Mouse (Mus musculus): Measurements from ENCODE around the gene Mdh1.

The Mdh1 gene

DNA sequence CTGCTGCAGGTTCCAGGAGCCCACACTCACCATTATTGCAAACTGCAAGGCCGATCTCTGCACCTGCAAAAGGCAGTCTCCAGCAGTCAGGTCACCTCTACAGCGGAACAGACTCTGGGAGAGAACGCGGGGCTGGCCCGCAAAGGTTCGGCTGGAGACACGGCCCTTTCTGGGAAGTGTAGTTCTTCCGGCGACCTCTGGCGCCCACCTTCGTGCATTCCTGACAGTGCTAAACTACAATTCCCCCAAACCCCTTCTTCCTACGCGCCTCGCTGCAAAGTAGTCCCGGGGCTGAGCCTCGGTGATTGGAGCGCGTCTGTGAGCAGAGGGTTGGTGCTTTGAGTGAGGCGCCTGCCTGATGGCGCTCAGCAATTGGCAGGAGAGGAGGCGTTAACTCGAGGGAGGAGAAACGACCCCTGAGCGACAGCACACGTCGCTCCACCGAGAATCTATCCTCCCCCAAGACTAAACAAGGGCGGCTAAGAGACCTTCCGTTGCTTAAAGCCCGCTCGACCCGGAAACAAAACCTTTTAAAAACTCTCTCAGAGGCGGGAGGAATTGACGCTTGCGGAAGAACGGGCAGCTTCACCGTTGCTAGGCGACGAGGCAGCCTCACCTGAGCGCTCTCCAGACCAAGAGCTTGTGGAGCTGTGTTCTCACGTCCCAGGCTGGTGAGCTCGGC, at the start of gene Mdh1, which contains the start of gene Wdpcp:
Gene Mdh1 (minus strand): TSS at position 668 of the 682 bp plus-strand sequence.
Gene Wdpcp (plus strand): TSS at position 536 of the 682 bp plus-strand sequence.
- peak; percentile 95 for DNase-seq

DNA sequence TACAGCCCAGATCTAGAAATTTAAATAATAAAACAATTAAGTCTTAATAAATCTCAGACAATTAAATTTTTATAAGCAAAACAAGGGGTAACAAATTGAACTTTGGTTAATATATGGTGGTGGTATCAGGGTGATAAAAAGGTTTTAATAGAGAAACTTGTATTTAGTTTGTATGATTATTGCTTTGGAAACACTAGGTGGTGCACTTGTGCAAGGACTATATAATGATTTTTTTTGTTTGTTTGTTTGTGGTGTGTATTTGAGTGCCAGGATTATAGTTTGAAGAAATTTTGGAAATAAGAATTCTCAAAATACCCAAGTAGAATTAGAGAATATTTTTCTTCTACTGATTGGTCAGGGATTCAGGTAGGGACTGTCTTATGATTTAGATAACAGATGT, 43.7 kb upstream of the Mdh1 start:
- DNase-seq: no peak

DNA sequence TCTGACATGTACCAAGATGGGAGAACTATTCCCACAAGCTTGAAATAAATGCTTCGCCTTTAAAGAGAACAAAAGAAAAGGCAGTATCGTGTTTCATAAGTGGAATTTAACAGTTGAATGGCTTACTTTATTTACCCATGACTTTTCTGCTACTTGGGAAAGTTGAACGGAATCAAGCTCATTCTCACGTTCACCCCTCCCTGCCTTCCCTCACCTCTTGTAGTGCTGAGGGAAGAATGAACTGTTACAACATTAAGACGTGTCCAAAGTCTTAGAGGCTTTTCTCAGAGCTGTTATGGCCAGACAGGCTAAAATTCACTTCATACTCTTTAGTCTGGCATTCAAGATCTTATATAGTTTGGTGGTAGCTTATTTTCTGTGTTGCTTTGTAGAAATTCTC, 30.3 kb upstream of the Mdh1 start:
- no peak for DNase-seq

DNA sequence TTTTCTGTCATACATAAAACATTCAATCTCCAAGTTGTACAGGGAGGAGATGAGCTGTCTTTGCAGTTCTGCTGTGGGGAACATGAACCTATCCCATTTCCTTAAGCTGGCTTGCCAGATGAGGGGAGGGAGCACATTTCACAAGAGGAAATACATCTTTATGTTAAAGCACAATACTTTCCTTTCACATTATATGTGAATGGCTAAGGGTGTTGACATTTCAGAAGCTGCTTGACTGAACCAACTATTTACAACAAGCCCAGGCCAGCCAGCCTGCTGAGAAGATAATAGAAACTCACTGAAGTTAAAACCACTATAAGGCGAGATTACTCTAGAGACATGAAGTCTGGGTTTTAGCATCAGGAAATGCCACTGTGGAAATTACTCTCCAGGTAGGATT, 11.1 kb upstream of the Mdh1 start:
- DNase-seq: no peak

DNA sequence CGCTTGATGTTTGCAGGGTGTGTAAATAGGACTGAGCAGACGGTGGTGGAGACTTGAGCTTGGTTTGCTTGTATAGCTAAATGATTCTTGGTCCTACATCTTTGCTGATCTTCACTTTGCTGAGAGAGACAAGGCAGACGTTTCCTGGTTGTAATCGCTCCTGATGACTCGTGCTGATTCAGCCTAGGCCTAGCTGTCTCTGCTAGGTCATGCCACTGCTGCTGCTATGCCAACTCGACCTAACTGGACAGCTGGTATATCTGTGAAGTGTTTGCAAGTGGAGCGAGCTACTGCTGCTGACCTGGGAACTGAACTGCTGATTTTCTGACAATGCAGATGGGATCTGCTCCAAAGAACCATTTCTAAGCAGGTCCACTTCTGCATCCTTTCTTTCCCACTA, 9.3 kb upstream of the Mdh1 start:
- no peak for DNase-seq

DNA sequence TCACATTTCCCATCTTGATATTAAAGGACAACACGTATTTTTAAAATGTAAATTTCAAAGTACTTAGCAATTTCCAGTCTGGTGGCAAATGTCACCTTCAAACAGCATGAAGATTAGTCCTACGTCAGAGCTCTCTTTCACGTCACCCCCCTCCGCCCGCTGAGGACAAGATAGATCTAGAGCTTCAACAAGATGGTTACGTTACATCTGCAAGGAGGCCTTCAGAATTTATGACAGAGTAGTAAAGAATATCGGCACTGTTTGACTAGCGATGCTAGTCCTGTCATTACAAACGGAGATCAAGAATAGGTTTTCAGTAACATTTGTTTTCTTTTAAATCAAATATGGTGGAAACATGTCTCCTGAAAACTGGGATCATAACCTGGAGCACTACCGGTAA, 1.2 kb downstream of the Mdh1 start:
- peak; percentile 31 for DNase-seq

DNA sequence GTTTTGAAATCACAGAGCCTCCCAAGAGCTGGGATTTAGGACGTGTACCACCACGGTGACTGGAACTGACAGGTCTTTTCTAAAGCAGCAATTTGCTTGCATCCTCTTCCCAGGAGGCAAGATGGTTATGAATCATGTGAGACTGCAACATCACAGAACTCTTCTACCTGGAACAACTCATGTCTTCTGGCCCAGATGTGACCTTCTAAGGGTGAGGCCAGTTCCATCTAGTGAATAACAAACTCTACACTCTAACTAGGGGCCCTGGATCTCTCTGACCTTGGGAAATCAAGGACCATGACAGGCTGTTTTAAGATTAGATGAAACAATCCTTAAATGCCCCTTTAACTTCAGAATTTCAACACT, 2.1 kb downstream of the Mdh1 start:
- no peak for DNase-seq

DNA sequence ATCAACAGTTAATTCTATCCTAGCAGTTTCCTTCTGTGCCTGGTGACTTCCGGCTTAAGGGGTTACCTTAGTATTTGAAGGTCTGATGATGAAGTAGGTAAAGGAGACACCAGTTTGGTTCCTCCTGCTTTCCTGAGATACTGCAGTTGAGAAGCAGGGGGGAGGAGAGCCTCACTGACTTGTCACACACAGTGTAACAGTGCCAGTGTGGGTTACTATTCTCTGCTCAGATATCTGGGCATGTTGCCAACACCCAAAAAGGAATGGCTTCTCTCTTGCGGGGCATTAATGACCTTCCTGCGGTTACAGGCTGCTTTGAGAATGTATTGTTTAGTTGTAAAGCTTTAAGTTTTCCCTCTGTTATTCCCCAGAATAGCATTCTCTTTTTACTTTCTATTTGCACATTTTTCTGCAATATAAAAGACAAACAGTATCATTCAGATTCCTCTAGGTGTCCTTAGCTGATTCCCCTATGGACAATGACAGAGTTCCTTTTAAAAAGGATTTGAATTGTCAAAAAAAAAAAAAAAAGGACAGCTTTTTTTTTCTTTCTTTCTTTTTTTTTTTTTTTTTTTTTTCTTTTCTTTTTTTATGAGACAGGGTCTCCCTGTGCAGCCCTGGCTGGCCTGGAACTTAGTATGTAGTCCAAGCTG, 2.6 kb downstream of the Mdh1 start:
- peak; percentile 39 for DNase-seq

DNA sequence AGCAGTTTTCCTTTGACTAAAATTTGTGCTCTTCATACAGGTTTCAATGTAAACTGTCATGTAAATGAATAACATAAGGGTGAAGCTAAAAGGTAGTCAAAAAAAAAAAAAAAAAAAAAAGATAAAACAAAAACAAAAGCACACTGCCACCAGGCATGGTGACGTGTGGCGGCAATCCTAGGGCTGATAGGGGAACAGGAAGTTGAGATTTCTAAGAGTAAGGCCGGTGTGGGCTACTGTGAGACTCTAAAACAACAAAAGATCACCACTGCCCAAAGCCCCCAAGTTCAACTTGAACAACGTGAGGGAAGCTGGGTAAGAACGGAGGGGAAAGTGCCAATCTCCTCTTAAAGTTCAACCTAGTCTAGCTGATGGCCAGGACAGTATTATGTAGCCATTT, 3.2 kb downstream of the Mdh1 start:
- DNase-seq: no peak

DNA sequence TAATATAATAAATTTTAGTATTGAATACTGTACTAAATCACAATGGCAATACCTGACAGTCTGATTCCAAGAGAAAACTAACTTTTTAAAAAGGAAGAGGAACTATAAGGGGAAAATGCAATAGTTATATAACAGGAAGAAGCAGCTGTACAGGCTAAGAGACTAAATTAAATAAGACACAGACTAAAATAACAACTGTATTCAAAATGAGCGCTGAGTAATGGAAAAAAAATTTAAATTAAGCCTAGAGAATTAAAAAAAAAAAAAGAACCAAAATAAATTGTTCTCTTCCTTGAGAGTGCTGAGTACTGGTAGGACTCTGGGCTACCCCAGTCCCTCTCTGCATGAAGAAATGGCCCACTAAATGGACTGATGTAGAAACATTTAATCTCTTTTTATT, 4.4 kb downstream of the Mdh1 start:
- no peak for DNase-seq

DNA sequence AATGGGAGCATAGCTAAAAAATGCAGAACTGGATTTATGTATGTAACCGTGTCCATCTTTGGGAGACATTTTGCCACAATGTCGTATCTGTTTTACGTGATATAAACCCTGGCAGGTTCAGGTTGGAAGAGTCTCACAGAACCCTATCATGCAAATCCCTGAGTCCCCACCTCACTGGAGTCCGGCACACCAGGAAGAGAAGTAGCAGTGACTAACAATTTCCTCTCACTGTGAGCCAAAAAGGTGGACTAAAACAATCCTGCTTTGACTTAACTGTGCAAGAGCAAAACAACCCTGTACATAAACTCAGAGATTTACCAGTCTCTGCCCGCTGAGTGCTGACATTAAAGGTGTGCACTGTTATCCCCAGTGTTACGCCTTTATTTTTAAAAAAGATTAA, 5.2 kb downstream of the Mdh1 start:
- DNase-seq: no peak

DNA sequence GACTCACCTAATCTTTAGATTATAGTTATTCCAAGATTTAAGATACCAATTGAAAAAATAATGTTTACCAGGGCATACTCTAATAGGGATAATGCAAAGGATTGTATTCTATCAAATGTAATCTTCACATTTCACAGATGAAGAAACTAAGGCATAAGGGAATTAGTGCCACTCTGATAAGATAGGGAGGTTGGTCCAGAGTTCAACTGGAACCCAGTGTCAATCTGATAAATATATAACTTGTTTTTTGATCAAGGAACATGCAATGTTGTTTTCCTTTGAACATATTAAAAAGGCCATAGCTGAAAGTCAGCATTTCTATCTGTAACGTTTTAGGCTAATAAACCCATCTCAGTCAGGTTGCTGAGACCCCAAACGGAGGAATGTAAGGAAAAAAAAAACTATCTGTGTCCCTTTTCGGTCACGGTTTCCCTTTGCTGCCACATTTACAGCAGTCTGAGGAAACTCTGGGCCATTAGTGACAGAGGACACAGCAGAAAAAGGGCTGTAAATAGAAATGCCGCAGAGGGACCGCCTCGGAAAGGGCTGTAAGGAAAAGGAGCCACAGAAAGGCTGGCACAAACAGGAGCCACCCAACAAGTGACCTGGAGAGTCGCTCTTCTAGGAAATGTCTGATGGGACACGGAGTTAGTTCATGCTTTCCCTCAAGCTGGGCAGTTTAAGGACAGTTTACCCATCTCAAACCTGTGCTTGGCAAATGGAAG, 7.3 kb downstream of the Mdh1 start:
- no peak for DNase-seq

DNA sequence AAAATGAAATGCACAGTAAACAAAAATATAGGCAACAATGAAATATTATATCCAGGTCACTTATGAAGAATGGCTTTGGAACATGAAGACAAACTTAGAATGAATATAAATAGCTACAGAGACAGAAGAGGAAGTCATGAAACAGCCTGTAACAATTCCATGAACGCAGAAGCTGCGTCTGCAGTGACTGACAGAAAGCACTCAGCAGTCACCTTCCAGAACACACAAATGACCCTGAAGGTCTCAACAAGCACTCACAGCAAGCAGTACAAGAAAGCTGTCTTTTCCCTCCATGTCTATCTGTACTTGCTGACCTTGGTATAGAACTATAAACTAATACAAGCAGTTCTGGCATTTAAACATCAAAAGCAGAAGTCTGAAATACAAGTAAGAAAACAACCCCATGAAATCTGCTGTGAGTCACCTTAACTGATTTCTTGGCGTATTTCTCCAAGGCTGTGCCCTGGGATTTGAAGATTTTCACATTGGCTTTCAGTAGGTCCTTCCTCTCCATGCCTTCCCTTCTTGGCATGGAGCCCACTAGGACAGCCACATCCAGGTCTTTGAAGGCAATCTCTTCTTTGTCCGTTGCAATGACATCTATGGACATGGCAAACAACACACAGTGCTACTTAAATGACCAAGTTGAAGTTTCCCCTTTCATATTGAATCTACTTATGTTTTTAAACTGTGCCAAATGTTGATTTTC, 8.4 kb downstream of the Mdh1 start:
- peak; percentile 16 for DNase-seq

DNA sequence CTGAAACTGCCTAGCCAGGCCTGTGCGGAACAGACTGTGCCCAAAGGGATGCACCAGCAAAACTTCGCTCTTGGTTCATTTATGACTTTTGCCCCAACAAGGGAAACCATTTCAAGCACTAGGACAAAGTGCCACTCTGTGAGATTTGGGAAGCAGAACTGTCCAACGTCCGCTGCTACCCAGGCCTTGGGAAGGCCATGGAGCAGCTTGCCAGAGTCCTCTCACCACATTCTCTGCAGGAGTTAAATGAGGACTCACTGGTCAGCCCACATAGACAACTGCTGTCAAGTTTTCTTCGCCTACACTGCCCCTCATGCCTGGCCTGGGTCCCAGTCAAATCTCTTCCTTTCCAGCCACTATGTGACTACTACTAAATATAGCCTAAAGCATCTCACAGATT, 10.8 kb downstream of the Mdh1 start:
- no peak for DNase-seq

DNA sequence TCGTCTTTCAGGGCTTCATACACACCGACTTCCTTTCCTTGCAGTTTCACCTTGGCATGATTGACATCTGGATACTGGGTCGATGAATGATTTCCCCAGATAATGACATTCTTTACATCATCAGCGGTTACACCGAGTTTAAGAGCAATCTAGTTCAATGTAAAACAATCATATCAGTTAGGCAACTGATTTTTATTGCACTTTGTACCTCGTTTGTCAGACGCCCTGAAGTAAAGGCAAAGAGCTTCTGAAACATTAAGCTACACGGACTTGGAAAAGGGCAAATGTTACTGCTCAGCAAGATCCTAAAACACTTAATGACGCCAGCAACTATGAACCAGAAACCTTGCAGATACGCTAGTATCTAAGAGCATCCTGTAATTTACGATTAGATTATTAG, 12.4 kb downstream of the Mdh1 start:
- DNase-seq: no peak

DNA sequence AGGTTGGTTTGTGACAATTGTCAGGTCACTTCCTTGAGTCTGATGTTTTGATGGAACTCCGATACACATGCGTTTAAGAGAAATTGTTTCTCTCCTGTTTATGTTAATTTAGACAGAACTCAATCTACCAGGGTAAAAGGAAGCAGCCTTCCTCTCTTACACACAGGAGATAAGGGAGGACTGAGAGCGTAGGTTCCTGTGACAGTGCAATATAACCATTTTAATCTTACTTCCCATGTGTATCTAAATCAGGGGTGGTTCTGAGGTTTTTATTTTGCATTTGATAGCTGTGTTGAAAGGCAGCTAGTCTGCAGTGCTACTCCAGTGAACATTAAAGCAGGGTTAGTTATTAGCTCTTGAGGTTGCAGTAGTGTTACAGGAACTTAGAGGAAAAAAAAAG, 20.1 kb downstream of the Mdh1 start:
- DNase-seq: no peak

DNA sequence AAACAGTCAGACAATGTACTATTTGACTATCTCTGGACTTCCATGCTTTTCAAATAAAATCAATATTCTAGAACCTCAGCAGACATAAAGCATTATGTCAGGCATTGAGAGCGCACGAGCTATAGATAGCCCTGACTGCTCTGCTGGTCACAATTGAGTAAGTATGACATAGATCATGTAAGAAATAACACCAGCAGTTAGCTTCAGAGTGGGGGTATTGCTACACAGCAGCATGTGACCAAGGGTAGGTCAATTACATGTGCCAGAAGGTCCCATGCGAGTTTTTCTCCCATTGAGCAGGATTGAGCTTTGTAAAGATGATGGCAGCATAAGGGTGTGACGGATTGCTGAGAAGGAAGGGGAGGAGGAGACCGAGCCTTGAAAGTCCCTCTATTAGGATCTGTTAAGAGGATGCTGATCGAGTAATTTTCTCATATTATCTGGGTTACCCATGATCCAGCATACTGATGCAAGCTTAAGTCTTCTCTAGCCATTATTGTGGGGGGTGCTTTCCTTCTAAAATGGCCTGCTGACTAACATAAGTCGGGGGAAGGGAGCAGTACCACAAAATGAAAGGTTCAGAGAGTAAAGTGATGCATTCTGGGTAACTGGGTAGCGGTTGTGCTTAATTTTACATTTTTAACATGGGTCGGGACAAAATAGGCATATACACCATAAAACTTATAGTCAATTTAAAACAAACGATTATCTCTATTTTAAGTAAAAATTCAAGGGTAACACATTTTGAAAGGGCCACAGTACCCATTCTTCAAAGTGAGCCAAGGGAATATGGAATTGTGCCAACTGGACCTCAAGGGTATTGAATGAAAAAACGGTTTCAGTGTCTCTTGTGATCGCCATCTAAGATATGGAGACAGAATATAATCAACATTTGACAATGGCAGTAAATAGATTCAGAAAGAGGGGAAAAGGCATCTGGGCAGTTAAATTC, 21.7 kb downstream of the Mdh1 start:
- DNase-seq: no peak

DNA sequence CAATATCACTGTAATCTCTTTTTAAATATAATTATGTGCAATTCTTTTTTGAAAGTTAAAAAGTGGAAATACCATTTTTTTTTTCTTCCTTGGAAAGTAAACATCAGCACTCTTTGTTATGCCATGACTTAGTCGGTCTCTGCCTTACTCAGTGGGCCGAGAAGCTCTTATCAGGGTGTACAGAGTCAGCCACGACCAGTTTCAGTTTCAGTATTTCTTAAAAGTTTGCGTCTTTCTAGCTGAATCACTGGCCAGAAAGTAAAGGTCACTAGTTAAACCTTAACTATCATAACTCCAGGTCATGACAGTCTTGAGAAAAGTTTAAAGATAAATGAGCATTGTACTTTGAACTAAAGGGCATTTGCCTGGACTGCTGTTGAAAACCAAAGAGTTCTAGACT, 22.4 kb downstream of the Mdh1 start:
- DNase-seq: no peak

DNA sequence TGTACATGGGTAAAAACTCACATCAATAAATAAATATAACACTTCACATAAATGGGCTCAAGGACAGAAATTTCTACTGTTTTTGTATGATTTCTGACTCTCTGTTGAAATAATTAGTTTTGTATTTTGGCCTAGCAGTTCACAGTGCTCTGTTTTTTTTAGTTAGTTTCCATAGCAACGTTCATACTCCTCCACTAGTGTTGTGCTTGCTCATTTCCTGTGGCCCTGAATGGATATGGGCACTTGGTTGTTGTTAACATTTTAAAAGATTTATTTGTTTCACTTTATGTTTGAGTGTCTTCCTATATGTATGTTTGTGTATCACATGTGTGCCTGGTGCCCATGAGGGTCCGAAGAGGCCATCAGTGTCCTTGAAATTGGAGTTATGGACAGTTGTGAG, 23.1 kb downstream of the Mdh1 start:
- no peak for DNase-seq

DNA sequence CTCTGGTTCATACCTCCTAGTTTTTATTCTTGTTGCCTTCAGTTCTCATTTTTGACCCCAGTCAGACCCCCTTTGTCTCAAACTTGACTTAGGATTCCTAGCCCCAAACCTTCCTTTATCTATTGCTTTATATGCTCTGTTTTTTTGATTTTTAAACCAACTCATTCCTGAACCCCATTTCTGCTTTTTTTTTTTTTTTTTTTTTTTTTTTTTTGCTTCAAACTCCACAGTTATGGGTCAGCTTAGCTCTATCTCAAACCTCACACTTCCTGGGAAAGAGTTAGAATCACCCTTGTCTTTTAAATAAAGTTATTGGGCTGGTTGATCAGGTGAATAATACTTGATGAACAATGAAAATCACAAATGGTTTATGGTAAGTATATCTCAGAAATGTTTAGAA, 24.6 kb downstream of the Mdh1 start:
- no peak for DNase-seq

DNA sequence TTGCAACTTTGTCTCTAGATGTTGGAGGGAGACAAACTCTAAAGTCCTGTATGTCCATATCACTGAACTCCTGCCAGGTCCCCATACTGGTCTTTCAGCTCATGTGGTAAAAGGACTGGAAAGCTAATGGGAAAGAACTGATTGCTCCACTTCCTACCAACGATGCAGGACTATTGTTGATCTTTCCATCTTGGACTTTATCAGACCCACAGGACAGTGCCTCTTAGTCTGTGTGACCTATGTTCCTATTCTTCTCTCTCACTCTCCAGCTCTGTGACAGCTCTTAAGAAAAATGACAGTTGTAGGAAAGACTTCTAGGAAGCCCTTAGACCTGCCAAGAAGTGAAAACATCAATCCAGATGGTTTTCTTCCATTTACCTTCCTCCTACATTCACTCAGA, 25.5 kb downstream of the Mdh1 start:
- DNase-seq: no peak

DNA sequence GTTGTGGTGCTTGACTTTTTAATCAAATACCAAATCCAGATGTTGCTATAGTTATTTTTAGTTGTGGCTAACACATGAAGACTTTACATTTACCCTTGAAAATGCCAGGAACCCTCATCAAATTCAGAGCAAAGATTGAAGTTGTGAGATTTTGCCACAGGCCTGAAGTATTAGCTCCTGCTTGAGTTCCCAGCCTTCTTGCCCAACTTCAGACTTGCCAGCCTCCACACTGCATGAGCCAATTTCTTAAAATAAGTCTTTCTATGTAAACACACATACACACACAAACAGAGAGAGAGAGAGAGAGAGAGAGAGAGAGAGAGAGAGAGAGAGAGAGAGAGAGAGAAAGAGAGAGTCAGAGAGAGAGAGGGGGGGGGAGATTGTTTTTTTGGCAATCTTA, 26.2 kb downstream of the Mdh1 start:
- no peak for DNase-seq

DNA sequence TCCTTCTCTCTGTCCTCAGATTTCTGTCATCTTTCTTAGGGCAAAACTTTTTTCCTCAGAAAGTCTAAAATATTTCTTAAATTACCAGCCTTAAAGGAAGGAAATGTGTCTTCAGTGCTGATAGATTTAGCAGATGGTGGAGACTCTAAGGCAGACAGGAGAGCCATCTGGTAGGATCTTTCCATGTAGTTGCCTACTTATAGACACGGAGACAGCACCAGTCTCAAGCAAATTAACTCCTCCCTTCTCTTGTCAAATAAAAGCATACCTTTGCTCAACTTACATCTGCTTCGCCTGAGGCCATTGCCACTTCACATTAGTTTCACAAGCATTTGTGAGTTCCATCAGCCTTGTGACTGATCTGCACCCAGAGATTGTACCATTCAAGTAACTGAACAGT, 27.1 kb downstream of the Mdh1 start:
- DNase-seq: no peak

Measured in cerebellum, adult 11 months (tissue).